Mouse (Mus musculus): ENCODE results near the gene Tgoln1. TPM values are rescaled to one million over a fixed set of nuclear protein-coding genes. Genes with fewer than 3 reads are reported as not detected.

Tgoln1 gene
- polyA plus RNA-seq, 1 experiment = 33.6 TPM

GRCm38 (mm10) chr6:72631700-72632099, 14.9 kb upstream of the Tgoln1 start:
- DNase-seq (ENCODE audit: low read depth, low spot score) = no peak
- WGBS = 69% methylated on average over 6 of the region's 6 CpGs

DNA sequence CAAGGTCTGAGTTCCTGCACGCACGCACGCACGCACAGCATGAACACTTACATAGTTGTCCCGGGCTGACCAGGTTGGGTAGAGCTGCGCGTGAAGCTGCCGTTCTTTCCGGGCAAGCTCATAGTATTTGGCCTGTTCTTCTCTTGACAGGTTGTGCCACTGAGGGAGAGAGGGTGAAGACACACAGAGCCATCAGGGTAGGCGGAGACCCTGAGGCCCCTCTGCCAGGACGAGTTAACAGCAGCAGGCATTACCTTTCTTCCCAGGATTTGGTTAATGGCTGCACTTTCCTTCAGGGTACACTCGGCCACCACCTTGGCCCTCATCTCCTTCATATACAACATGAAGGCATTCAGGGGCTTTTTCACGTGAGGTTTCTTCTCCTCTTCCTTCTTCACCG, 14.2 kb upstream of the Tgoln1 start:
- 63% methylated on average over 14 of the region's 14 CpGs for WGBS
- no peak for DNase-seq (ENCODE audit: low read depth, low spot score)

DNA sequence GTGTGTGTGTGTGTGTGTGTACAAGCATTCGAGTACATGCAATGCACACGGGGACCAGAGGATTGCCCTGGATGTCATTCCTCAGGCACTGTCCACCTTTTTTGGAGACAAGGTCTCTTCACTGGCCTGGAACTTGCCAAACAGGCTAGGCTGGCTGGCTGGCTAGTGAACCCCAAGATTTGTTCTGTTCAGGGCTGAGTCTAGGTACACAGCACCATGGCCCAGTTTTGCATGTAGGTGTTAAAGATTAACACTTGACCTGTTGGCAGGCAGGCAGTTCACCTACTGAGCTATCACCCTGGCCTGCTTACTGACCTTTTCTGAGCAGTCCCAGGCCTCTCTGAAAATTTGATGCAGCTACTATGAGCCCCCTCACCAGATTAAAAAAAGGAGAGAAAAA, 13.6 kb upstream of the Tgoln1 start:
- DNase-seq (ENCODE audit: low read depth, low spot score) = no peak
- WGBS = 30% methylated on average over 2 of the region's 2 CpGs

DNA sequence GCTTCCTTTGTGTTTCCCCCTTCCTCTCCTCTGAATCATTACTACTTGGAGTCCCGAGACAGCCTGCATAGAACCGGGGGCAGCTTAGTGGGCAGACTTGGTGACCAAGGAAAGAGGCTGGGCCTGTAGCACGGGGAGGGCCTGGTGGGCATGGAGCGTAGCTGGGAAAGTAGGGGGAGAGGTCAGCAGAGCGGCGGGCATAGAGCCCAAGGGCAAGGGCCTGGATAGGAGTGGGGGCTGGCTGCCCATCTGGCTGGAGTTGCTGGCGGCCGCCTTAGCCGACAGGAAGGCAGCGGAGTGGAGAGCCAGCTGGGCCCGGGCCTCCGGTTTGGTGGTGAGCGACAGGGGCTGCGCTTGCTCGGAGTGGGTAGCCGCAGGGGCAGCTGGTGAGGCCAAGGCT, 10.5 kb upstream of the Tgoln1 start:
- DNase-seq (ENCODE audit: low read depth, low spot score) = no peak
- WGBS = 92% methylated on average over 16 of the region's 16 CpGs

DNA sequence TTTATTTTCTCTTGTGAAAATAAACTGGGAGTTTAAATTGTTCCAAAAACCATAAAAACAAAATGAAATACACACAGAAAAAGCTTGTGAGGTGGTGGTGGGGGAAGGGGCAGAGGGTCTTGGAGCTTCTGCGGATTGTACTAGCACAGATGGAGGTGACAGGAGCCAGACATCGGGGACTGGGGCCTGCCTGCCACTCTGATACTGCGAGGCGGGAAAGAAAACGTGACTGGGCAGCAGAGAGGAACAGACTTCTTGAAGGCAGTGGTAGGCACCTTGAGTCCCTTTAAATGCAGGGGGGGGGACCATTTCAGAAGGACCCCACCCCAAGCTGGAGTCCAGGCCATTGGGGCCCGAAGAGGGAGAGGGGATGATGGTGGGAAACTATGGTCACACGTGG, 9.6 kb upstream of the Tgoln1 start:
- no peak for DNase-seq (ENCODE audit: low read depth, low spot score)
- WGBS = 35% methylated on average over 7 of the region's 7 CpGs

DNA sequence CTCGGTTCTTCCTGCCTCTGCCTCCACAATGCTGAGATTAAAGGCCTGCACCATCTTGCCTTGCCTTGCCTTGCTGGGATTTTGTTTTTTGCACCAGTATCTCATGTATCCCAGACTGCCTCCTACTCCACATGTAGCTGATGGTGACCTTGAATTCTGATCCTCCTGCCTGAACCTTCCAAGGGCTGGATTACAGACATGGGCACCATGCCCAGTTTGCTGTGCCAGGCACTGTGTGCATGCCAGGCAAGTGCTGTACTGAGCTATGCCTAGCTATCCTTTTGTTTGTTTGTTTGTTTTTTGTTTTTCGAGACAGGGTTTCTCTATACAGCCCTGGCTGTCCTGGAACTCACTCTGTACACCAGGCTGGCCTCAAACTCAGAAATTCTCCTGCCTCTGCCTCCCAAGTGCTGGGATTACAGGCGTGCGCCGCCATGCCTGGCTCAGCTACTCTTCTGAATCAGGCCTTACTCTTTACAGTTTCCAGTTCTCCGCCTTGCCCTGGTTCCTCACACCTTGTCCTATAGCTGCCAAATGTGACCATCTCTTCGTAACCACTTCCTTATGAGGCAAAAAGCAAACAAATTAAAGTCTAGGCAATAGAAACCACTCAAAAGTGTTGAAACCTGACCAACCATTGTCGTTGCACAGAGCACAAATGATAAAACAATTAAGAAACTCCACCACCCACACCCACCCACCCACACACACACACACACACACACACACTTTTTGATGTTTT, 7.0 kb upstream of the Tgoln1 start:
- WGBS = 40% methylated on average over 8 of the region's 8 CpGs
- no peak for DNase-seq (ENCODE audit: low read depth, low spot score)

DNA sequence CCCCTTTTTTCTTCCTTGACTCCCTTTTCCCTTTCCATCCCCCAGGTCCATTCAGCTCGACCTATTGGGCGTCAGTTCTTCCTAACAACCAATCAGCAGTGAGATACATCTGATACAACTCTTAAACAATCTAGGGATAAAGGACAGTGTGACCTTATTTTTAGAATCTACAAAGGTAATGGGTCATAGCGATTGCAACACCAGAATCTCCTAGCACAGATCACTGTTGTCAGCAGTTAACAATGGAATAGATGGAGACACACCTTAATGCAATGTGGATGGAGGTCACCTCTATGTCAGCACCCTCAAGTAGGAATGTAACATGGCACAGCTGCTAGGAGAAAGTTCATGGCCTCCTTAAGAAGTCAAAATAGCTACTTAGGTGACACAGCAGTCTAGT, 6.1 kb upstream of the Tgoln1 start:
- no peak for DNase-seq (ENCODE audit: low read depth, low spot score)
- 57% methylated on average over 3 of the region's 3 CpGs for WGBS

DNA sequence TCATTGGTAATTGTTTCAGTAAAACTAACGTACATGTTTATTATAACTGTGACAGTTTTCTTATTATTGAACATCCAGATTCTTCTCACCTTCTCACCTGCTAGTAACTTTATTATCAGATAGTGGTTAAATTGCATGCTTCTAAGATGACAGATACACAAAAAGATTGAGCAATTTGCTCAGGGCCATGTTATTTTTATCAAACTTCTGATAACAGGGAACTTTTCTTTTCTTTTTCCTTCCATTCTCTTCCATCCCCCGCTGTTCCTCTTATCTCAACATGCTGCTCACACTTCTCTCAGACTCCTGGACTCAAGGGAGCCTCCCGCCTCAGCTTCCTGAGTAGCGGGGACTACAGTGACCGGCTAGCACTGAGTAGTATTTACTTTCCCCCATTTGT, 4.1 kb upstream of the Tgoln1 start:
- 50% methylated on average over 5 of the region's 5 CpGs for WGBS
- DNase-seq (ENCODE audit: low read depth, low spot score) = no peak

- 11% methylated on average over 12 of the region's 12 CpGs for WGBS
- DNase-seq (ENCODE audit: low read depth, low spot score) = no peak
Observed at GRCm38 (mm10) chr6:72619734-72620532, 3.1 kb upstream of the Tgoln1 start.

GRCm38 (mm10) chr6:72615561-72616375, 1.0 kb downstream of the Tgoln1 start:
- DNase-seq (ENCODE audit: low read depth, low spot score) = no peak
- WGBS = 8% methylated on average over 25 of the region's 25 CpGs

- WGBS = 14% methylated on average over 2 of the region's 2 CpGs
- no peak for DNase-seq (ENCODE audit: low read depth, low spot score)
Observed at GRCm38 (mm10) chr6:72615151-72615550, 1.6 kb downstream of the Tgoln1 start.

- no peak for DNase-seq (ENCODE audit: low read depth, low spot score)
- WGBS = 20% methylated on average over 4 of the region's 4 CpGs
Observed at GRCm38 (mm10) chr6:72610261-72610660, 6.5 kb downstream of the Tgoln1 start.

GRCm38 (mm10) chr6:72608662-72609184, 8.1 kb downstream of the Tgoln1 start:
- WGBS = 35% methylated on average over 4 of the region's 4 CpGs
- no peak for DNase-seq (ENCODE audit: low read depth, low spot score)

DNA sequence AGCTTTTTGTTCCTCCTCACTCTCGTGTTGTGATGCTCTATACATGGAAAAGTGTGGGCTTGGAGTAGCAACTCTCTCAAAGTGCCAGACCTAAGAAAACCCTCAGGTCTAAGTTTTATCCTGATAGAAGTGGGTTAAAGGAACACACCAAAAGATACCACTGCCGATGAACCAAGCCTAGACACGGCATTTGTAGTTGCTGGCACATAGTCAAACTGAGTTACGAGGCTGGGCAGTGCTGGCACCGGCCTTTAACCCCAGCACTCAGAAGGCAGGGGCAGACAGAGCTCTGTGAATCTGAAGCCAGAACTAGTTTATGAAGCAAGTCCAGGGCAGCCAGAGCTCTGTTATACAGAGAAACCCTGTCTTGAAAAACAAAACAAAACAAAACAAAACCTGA, 9.1 kb downstream of the Tgoln1 start:
- no peak for DNase-seq (ENCODE audit: low read depth, low spot score)
- WGBS = 29% methylated on average over 5 of the region's 5 CpGs

GRCm38 (mm10) chr6:72607060-72607459, 9.7 kb downstream of the Tgoln1 start:
- no peak for DNase-seq (ENCODE audit: low read depth, low spot score)
- WGBS = 63% methylated on average over 4 of the region's 4 CpGs

GRCm38 (mm10) chr6:72604066-72604465, 12.7 kb downstream of the Tgoln1 start:
- DNase-seq (ENCODE audit: low read depth, low spot score) = no peak
- 39% methylated on average over 2 of the region's 2 CpGs for WGBS

DNA sequence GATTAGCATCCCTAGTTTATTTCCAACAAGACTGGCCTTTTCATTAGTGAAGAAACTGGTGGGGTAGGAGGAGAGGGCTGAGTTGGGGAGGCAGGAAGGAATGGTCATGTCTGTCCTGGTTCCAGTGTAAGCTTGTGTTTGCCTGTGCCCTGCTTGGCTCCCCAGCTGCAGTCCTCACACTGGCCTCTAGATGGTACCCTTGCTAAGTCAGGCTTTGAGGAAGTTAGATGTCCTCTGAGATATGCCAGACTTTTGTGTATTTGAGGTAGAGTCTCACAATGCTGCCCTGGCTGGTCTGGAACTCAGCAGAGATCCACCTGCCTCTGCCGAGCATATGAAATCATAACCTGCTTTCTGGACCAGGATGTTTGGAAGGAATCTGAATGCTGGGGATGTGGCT, 15.1 kb downstream of the Tgoln1 start:
- DNase-seq (ENCODE audit: low read depth, low spot score) = no peak
- WGBS = 3% methylated on average over 1 of the region's 1 CpGs

GRCm38 (mm10) chr6:72600771-72601170, 16.0 kb downstream of the Tgoln1 start:
- 91% methylated on average over 12 of the region's 12 CpGs for WGBS
- no peak for DNase-seq (ENCODE audit: low read depth, low spot score)

- DNase-seq (ENCODE audit: low read depth, low spot score) = no peak
- 81% methylated on average over 6 of the region's 6 CpGs for WGBS
Observed at GRCm38 (mm10) chr6:72600216-72600615, 16.6 kb downstream of the Tgoln1 start.

Data from large intestine, adult 2 months (tissue).